Mouse (Mus musculus) heart, embryonic 13.5 days (tissue): ENCODE data around the gene Znrf3. TPM values are rescaled to one million over a fixed set of nuclear protein-coding genes. Genes with fewer than 3 reads are reported as not detected.

Experiments
- ATAC-seq: fragments of 200-750 bp; cut with Nextera tagmentation; 2 replicates; pipeline ENCODE4 v1.8.0; 2017; ENCODE audit warnings: moderate TSS enrichment; ENCODE audit not compliant: insufficient number of reproducible peaks, low FRiP score, low TSS enrichment; ENCODE audit errors: extremely low read depth
- H3K27ac ChIP-seq: fragments of 300-500 bp; sonication (generic); replicated peaks from 2 replicates; pipeline ENCODE4 v1.5.1; 2015; ENCODE audit warnings: moderate library complexity, mild to moderate bottlenecking, inconsistent platforms
- H3K27me3 ChIP-seq: fragments of 300-500 bp; sonication (generic); replicated peaks from 2 replicates; pipeline ENCODE4 v1.6.1; 2015; ENCODE audit warnings: mild to moderate bottlenecking, inconsistent platforms
- H3K36me3 ChIP-seq: fragments of 300-500 bp; sonication (generic); 2 replicates; pipeline ENCODE4 v1.6.1; 2015; ENCODE audit warnings: mild to moderate bottlenecking, inconsistent platforms
- H3K4me1 ChIP-seq: fragments of 300-500 bp; sonication (generic); 2 replicates; pipeline ENCODE4 v1.6.1; 2015; ENCODE audit warnings: inconsistent platforms
- H3K4me2 ChIP-seq: fragments of 300-500 bp; sonication (generic); 2 replicates; pipeline ENCODE4 v1.6.1; 2015; ENCODE audit warnings: inconsistent platforms, mild to moderate bottlenecking, moderate library complexity
- H3K4me3 ChIP-seq: fragments of 300-500 bp; sonication (generic); 2 replicates; pipeline ENCODE4 v1.5.1; 2015; ENCODE audit warnings: moderate library complexity, mild to moderate bottlenecking, inconsistent platforms
- H3K9ac ChIP-seq: fragments of 300-500 bp; sonication (generic); 2 replicates; pipeline ENCODE4 v1.6.1; 2015; ENCODE audit warnings: inconsistent platforms, mild to moderate bottlenecking, moderate library complexity
- H3K9me3 ChIP-seq: fragments of 300-500 bp; sonication (generic); 2 replicates; pipeline ENCODE4 v1.6.1; 2016; ENCODE audit warnings: inconsistent platforms
- WGBS: fragments of 180-500 bp; shearing (Covaris S2); methylation state at CpG from one replicate; pipeline ENCODE4 v1.1.7; 2015; ENCODE audit warnings: mixed read lengths; 5-methylcytosine and 5-hydroxymethylcytosine counted together
- polyA plus RNA-seq: library from polyadenylated mRNA; unstranded; fragments of >200 nt; fragmentation: Nextera tagmentation; extraction: Ambion mirVana; gene quantifications from 2 replicates; pipeline ENCODE4 v1.2.1, GENCODE M21; 2015

The Znrf3 gene
- polyA plus RNA-seq, 1 experiment from 2014 or later: 7.6 TPM

- H3K4me2 ChIP-seq: no peak overlapping the region
- H3K4me1 ChIP-seq: no peaks in the 10 kb centered on the region; the same call in 1 of the 2 replicates
- no peak overlapping the region for H3K4me3 ChIP-seq
- no peaks in the 10 kb centered on the region for H3K9me3 ChIP-seq
- ATAC-seq: no peak
- H3K27me3 ChIP-seq: no peaks in the 10 kb centered on the region
- peaks cover 65% of the 10 kb centered on the region for H3K36me3 ChIP-seq
- no peak overlapping the region for H3K9ac ChIP-seq
- H3K27ac ChIP-seq: no peak overlapping the region
- 85% methylated on average over 7 of the region's 7 CpGs for WGBS
Measured at GRCm38 (mm10) chr11:5280932-5281331, 163.7 kb downstream of the Znrf3 start.

GRCm38 (mm10) chr11:5278463-5278862, 166.2 kb downstream of the Znrf3 start:
- Histone ChIP-seq H3K9me3 (no peaks in the 10 kb centered on the region), H3K4me3 (no peak overlapping the region), H3K36me3 (peaks cover 41% of the 10 kb centered on the region), H3K9ac (no peak overlapping the region), H3K27me3 (no peaks in the 10 kb centered on the region), H3K4me1 (no peaks in the 10 kb centered on the region; the same call in 1 of the 2 replicates), H3K4me2 (no peak overlapping the region), H3K27ac (no peak overlapping the region)
- 92% methylated on average over 2 of the region's 2 CpGs for WGBS
- ATAC-seq: no peak

GRCm38 (mm10) chr11:5277307-5277971, 167.2 kb downstream of the Znrf3 start:
- H3K9ac ChIP-seq: no peak overlapping the region
- no peaks in the 10 kb centered on the region; the same call in 1 of the 2 replicates for H3K4me1 ChIP-seq
- H3K27ac ChIP-seq: no peak overlapping the region
- H3K9me3 ChIP-seq: no peaks in the 10 kb centered on the region
- H3K4me3 ChIP-seq: no peak overlapping the region
- 76% methylated on average over 5 of the region's 5 CpGs for WGBS
- H3K27me3 ChIP-seq: no peaks in the 10 kb centered on the region
- no peak for ATAC-seq
- H3K36me3 ChIP-seq: peaks cover 31% of the 10 kb centered on the region
- H3K4me2 ChIP-seq: no peak overlapping the region

- Histone ChIP-seq H3K27ac (no peak overlapping the region), H3K27me3 (no peaks in the 10 kb centered on the region), H3K4me3 (no peak overlapping the region), H3K9ac (no peak overlapping the region), H3K9me3 (no peaks in the 10 kb centered on the region), H3K36me3 (peaks cover 9% of the 10 kb centered on the region), H3K4me2 (no peak overlapping the region), H3K4me1 (peaks cover 13% of the 10 kb centered on the region)
- no peak for ATAC-seq
- WGBS: 81% methylated on average over 4 of the region's 4 CpGs
Measured at GRCm38 (mm10) chr11:5275216-5275615, 169.4 kb downstream of the Znrf3 start.

- Histone ChIP-seq H3K27ac (no peak overlapping the region), H3K4me3 (no peak overlapping the region), H3K4me2 (no peak overlapping the region), H3K9ac (no peak overlapping the region), H3K9me3 (no peaks in the 10 kb centered on the region), H3K36me3 (no peaks in the 10 kb centered on the region), H3K27me3 (no peaks in the 10 kb centered on the region), H3K4me1 (peaks cover 13% of the 10 kb centered on the region)
- ATAC-seq: no peak
- WGBS: 77% methylated on average over 9 of the region's 9 CpGs
Measured at GRCm38 (mm10) chr11:5272536-5273234, 172.0 kb downstream of the Znrf3 start.

- no peak overlapping the region for H3K4me3 ChIP-seq
- no peak for ATAC-seq
- no peaks in the 10 kb centered on the region for H3K36me3 ChIP-seq
- 73% methylated on average over 4 of the region's 4 CpGs for WGBS
- H3K9ac ChIP-seq: no peak overlapping the region
- no peaks in the 10 kb centered on the region for H3K9me3 ChIP-seq
- no peak overlapping the region for H3K4me2 ChIP-seq
- no peaks in the 10 kb centered on the region for H3K27me3 ChIP-seq
- peaks cover 13% of the 10 kb centered on the region for H3K4me1 ChIP-seq
- 0 out of 2 replicates have a peak overlapping the region, but pooled peaks have one; percentile 30 for H3K27ac ChIP-seq
Measured at GRCm38 (mm10) chr11:5272066-5272360, 172.6 kb downstream of the Znrf3 start.

GRCm38 (mm10) chr11:5271274-5272065, 173.2 kb downstream of the Znrf3 start:
- H3K4me1 ChIP-seq: peaks cover 16% of the 10 kb centered on the region
- ATAC-seq: no peak
- H3K9me3 ChIP-seq: no peaks in the 10 kb centered on the region
- WGBS: 56% methylated on average over 9 of the region's 9 CpGs
- no peak overlapping the region for H3K4me2 ChIP-seq
- H3K27ac ChIP-seq: peak overlapping the region; percentile 30; the same call in 1 of the 2 replicates
- H3K27me3 ChIP-seq: no peaks in the 10 kb centered on the region
- no peak overlapping the region for H3K4me3 ChIP-seq
- no peaks in the 10 kb centered on the region for H3K36me3 ChIP-seq
- no peak overlapping the region for H3K9ac ChIP-seq

- H3K4me2 ChIP-seq: no peak overlapping the region
- H3K36me3 ChIP-seq: no peaks in the 10 kb centered on the region
- no peak for ATAC-seq
- WGBS: 82% methylated on average over 8 of the region's 8 CpGs
- H3K9ac ChIP-seq: no peak overlapping the region
- peaks cover 31% of the 10 kb centered on the region for H3K4me1 ChIP-seq
- H3K27me3 ChIP-seq: no peaks in the 10 kb centered on the region
- H3K9me3 ChIP-seq: no peaks in the 10 kb centered on the region
- H3K27ac ChIP-seq: no peak overlapping the region
- no peak overlapping the region for H3K4me3 ChIP-seq
Measured at GRCm38 (mm10) chr11:5269846-5270461, 174.7 kb downstream of the Znrf3 start.

- H3K27ac ChIP-seq: peak overlapping the region; percentile 98
- no peaks in the 10 kb centered on the region for H3K27me3 ChIP-seq
- no peaks in the 10 kb centered on the region for H3K9me3 ChIP-seq
- H3K9ac ChIP-seq: peak overlapping the region; percentile 4; the same call in 1 of the 2 replicates
- H3K4me1 ChIP-seq: peaks cover 45% of the 10 kb centered on the region
- WGBS: 51% methylated on average over 8 of the region's 8 CpGs
- no peaks in the 10 kb centered on the region for H3K36me3 ChIP-seq
- no peak overlapping the region for H3K4me3 ChIP-seq
- 0 out of 2 replicates have a peak overlapping the region, but pooled peaks have one; percentile 31 for H3K4me2 ChIP-seq
- no peak for ATAC-seq
Measured at GRCm38 (mm10) chr11:5265764-5266163, 178.9 kb downstream of the Znrf3 start.

GRCm38 (mm10) chr11:5263078-5263730, 181.4 kb downstream of the Znrf3 start:
- H3K9ac ChIP-seq: peak overlapping the region; percentile 58
- WGBS: 55% methylated on average over 24 of the region's 26 CpGs
- no peak overlapping the region for H3K4me3 ChIP-seq
- H3K27ac ChIP-seq: peak overlapping the region; percentile 62
- no peaks in the 10 kb centered on the region for H3K9me3 ChIP-seq
- no peak overlapping the region for H3K4me2 ChIP-seq
- no peak for ATAC-seq
- H3K27me3 ChIP-seq: no peaks in the 10 kb centered on the region
- no peaks in the 10 kb centered on the region for H3K36me3 ChIP-seq
- peaks cover 61% of the 10 kb centered on the region for H3K4me1 ChIP-seq
